Mouse (Mus musculus) embryonic fibroblast, embryonic 13.5 days (primary cell): ENCODE measurements around the gene Asb17.

ENCODE experiments used
- CTCF ChIP-seq: IDR thresholded peaks from 2 replicates; pipeline ENCODE4 v1.5.1; 2011; ENCODE audit warnings: mild to moderate bottlenecking, control low read depth, low read length, moderate library complexity, borderline replicate concordance; ENCODE audit not compliant: insufficient read depth
- POLR2A ChIP-seq: IDR thresholded peaks from 2 replicates; pipeline ENCODE4 v1.6.1; 2011; ENCODE audit warnings: low read depth, mild to moderate bottlenecking, control low read depth, low read length, moderate library complexity

DNA sequence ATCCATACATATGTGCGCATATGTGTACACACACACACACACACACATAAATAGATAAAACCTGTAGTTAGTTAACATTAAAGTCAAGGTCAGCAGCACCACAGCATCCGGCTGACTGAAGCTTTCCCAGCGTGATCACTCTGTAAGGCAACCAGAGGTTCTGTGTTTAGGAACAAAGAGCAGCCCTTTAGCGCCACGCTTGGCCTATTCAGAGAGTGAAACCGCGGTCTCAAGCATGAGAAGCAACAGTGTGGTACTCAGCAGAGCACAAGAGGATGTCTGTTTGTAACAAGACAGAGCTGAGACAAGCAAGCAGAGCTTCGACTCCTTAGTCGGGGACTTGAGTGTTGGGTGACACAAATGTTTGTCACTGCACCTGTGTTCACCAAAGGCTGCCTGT, 24.6 kb upstream of the Asb17 start:
- TF ChIP-seq CTCF = no peak
- no peak for TF ChIP-seq POLR2A
